Mouse (Mus musculus) lung, embryonic 16.5 days (tissue): ENCODE data around the gene Dpm2. TPM values are rescaled to one million over a fixed set of nuclear protein-coding genes. Genes with fewer than 3 reads are reported as not detected.

Experiments used
- ATAC-seq: fragments of 200-750 bp; cut with Nextera tagmentation; 2 replicates; pipeline ENCODE4 v1.8.0; 2017; ENCODE audit warnings: low read depth, mild to moderate bottlenecking, moderate library complexity
- H3K27ac ChIP-seq: fragments of 300-500 bp; sonication (generic); 2 replicates; pipeline ENCODE4 v1.5.1; 2014; ENCODE audit warnings: mild to moderate bottlenecking, control low read depth, low read length
- H3K27me3 ChIP-seq: fragments of 300-500 bp; sonication (generic); 2 replicates; pipeline ENCODE4 v1.6.1; 2014; ENCODE audit warnings: low read depth, low read length, mixed read lengths; ENCODE audit not compliant: control insufficient read depth, insufficient read depth
- H3K36me3 ChIP-seq: fragments of 300-500 bp; sonication (generic); 2 replicates; pipeline ENCODE4 v1.6.1; 2014; ENCODE audit warnings: low read length; ENCODE audit not compliant: control insufficient read depth, insufficient read depth
- H3K4me1 ChIP-seq: fragments of 300-500 bp; sonication (generic); replicated peaks from 2 replicates; pipeline ENCODE4 v1.6.1; 2014; ENCODE audit warnings: low read length, mixed read lengths; ENCODE audit not compliant: control insufficient read depth, insufficient read depth
- H3K4me2 ChIP-seq: fragments of 300-500 bp; sonication (generic); 2 replicates; pipeline ENCODE4 v1.6.1; 2014; ENCODE audit warnings: low read depth, low read length, control low read depth
- H3K4me3 ChIP-seq: fragments of 300-500 bp; sonication (generic); 2 replicates; pipeline ENCODE4 v1.5.1; 2014; ENCODE audit warnings: mild to moderate bottlenecking, low read length, control low read depth
- H3K9ac ChIP-seq: fragments of 300-500 bp; sonication (generic); 2 replicates; pipeline ENCODE4 v1.6.1; 2014; ENCODE audit warnings: low read length, control low read depth
- H3K9me3 ChIP-seq: fragments of 300-500 bp; sonication (generic); 2 replicates; pipeline ENCODE4 v1.6.1; 2016; ENCODE audit warnings: low read length; ENCODE audit not compliant: control insufficient read depth
- WGBS: fragments of 180-500 bp; shearing (Covaris S2); extraction: QIAGEN DNeasy Blood & Tissue Kit; methylation state at CpG from one replicate; pipeline ENCODE4 v1.1.7; 2014; 5-methylcytosine and 5-hydroxymethylcytosine counted together
- polyA plus RNA-seq: library from polyadenylated mRNA; unstranded; fragments of >200 nt; fragmentation: Nextera tagmentation; extraction: Ambion mirVana; gene quantifications from 2 replicates; pipeline ENCODE4 v1.2.1, GENCODE M21; 2015

The Dpm2 gene
- polyA plus RNA-seq, 1 experiment from 2014 or later: 106 TPM

- Histone ChIP-seq H3K36me3 (no peaks in the 10 kb centered on the region), H3K27me3 (no peaks in the 10 kb centered on the region), H3K4me3 (no peak overlapping the region), H3K4me2 (no peak overlapping the region), H3K9ac (no peak overlapping the region; the same call in 1 of the 2 replicates), H3K9me3 (no peaks in the 10 kb centered on the region), H3K27ac (no peak overlapping the region), H3K4me1 (peaks cover 56% of the 10 kb centered on the region)
- 77% methylated on average over 2 of the region's 2 CpGs for WGBS
- no peak for ATAC-seq
These were observed 29.2 kb upstream of the Dpm2 start for GRCm38 (mm10) chr2:32541333-32541908.

GRCm38 (mm10) chr2:32541986-32542573, 28.6 kb upstream of the Dpm2 start:
- Histone ChIP-seq H3K4me3 (no peak overlapping the region), H3K9me3 (no peaks in the 10 kb centered on the region), H3K36me3 (no peaks in the 10 kb centered on the region), H3K27me3 (no peaks in the 10 kb centered on the region), H3K4me2 (no peak overlapping the region), H3K4me1 (peaks cover 50% of the 10 kb centered on the region), H3K9ac (no peak overlapping the region; the same call in 1 of the 2 replicates), H3K27ac (no peak overlapping the region)
- 81% methylated on average over 4 of the region's 4 CpGs for WGBS
- ATAC-seq: no peak

- no peak overlapping the region for H3K4me2 ChIP-seq
- peaks cover 40% of the 10 kb centered on the region for H3K4me1 ChIP-seq
These were observed 27.6 kb upstream of the Dpm2 start for GRCm38 (mm10) chr2:32543031-32543449.

GRCm38 (mm10) chr2:32546951-32547350, 23.7 kb upstream of the Dpm2 start:
- 95% methylated on average over 1 of the region's 1 CpGs for WGBS
- no peaks in the 10 kb centered on the region for H3K36me3 ChIP-seq
- ATAC-seq: no peak
- no peak overlapping the region for H3K4me2 ChIP-seq
- H3K27me3 ChIP-seq: no peaks in the 10 kb centered on the region
- no peaks in the 10 kb centered on the region for H3K9me3 ChIP-seq
- H3K4me3 ChIP-seq: no peak overlapping the region
- H3K9ac ChIP-seq: no peak overlapping the region
- peaks cover 14% of the 10 kb centered on the region for H3K4me1 ChIP-seq
- H3K27ac ChIP-seq: no peak overlapping the region

More at GRCm38 (mm10) chr2:32543031-32543449, 27.6 kb upstream of the Dpm2 start:
- Histone ChIP-seq H3K36me3 (no peaks in the 10 kb centered on the region), H3K9me3 (no peaks in the 10 kb centered on the region), H3K9ac (no peak overlapping the region), H3K27ac (no peak overlapping the region; the same call in 1 of the 2 replicates), H3K27me3 (no peaks in the 10 kb centered on the region), H3K4me3 (no peak overlapping the region)
- ATAC-seq: no peak
- 36% methylated on average over 3 of the region's 3 CpGs for WGBS

GRCm38 (mm10) chr2:32547380-32547779, 23.3 kb upstream of the Dpm2 start:
- ATAC-seq: no peak
- H3K4me1 ChIP-seq: peaks cover 14% of the 10 kb centered on the region
- WGBS: 64% methylated on average over 5 of the region's 5 CpGs

GRCm38 (mm10) chr2:32547964-32548739, 22.5 kb upstream of the Dpm2 start:
- no peak overlapping the region for H3K27ac ChIP-seq

More at GRCm38 (mm10) chr2:32547380-32547779, 23.3 kb upstream of the Dpm2 start:
- H3K9me3 ChIP-seq: no peaks in the 10 kb centered on the region
- H3K27me3 ChIP-seq: no peaks in the 10 kb centered on the region
- no peak overlapping the region for H3K27ac ChIP-seq
- H3K36me3 ChIP-seq: no peaks in the 10 kb centered on the region
- H3K4me2 ChIP-seq: no peak overlapping the region
- no peak overlapping the region for H3K4me3 ChIP-seq
- H3K9ac ChIP-seq: no peak overlapping the region

GRCm38 (mm10) chr2:32549171-32549570, 21.5 kb upstream of the Dpm2 start:
- no peaks in the 10 kb centered on the region for H3K27me3 ChIP-seq
- H3K9ac ChIP-seq: no peak overlapping the region
- no peak overlapping the region for H3K4me3 ChIP-seq
- no peaks in the 10 kb centered on the region for H3K9me3 ChIP-seq
- H3K27ac ChIP-seq: peak overlapping the region; percentile 43
- H3K4me1 ChIP-seq: peaks cover 11% of the 10 kb centered on the region
- no peak for ATAC-seq
- 65% methylated on average over 9 of the region's 9 CpGs for WGBS
- no peak overlapping the region for H3K4me2 ChIP-seq
- no peaks in the 10 kb centered on the region for H3K36me3 ChIP-seq

More at GRCm38 (mm10) chr2:32547964-32548739, 22.5 kb upstream of the Dpm2 start:
- Histone ChIP-seq H3K4me1 (peaks cover 11% of the 10 kb centered on the region), H3K27me3 (no peaks in the 10 kb centered on the region), H3K4me2 (no peak overlapping the region), H3K9ac (no peak overlapping the region), H3K4me3 (no peak overlapping the region), H3K36me3 (no peaks in the 10 kb centered on the region), H3K9me3 (no peaks in the 10 kb centered on the region)
- WGBS: 83% methylated on average over 7 of the region's 7 CpGs
- ATAC-seq: no peak

- H3K9me3 ChIP-seq: no peaks in the 10 kb centered on the region
- no peak overlapping the region for H3K4me3 ChIP-seq
- ATAC-seq: peak; percentile 82
- peak overlapping the region; percentile 43; the same call in 1 of the 2 replicates for H3K27ac ChIP-seq
- no peak overlapping the region for H3K4me2 ChIP-seq
- no peaks in the 10 kb centered on the region for H3K36me3 ChIP-seq
- no peak overlapping the region for H3K9ac ChIP-seq
- peaks cover 11% of the 10 kb centered on the region for H3K4me1 ChIP-seq
- no peaks in the 10 kb centered on the region for H3K27me3 ChIP-seq
- WGBS: 41% methylated on average over 6 of the region's 6 CpGs
These were observed 20.9 kb upstream of the Dpm2 start for GRCm38 (mm10) chr2:32549764-32550163.

GRCm38 (mm10) chr2:32551236-32551635, 19.4 kb upstream of the Dpm2 start:
- H3K4me3 ChIP-seq: no peak overlapping the region
- no peak overlapping the region for H3K9ac ChIP-seq
- peaks cover 22% of the 10 kb centered on the region for H3K4me1 ChIP-seq
- H3K27me3 ChIP-seq: no peaks in the 10 kb centered on the region
- H3K9me3 ChIP-seq: no peaks in the 10 kb centered on the region
- no peak overlapping the region for H3K27ac ChIP-seq
- H3K4me2 ChIP-seq: no peak overlapping the region
- 67% methylated on average over 5 of the region's 5 CpGs for WGBS
- no peaks in the 10 kb centered on the region for H3K36me3 ChIP-seq
- no peak for ATAC-seq
